Mouse (Mus musculus) adrenal gland, adult 18-20 months (tissue): ENCODE results near the gene Rims3. TPM values are rescaled to one million over a fixed set of nuclear protein-coding genes. Genes with fewer than 3 reads are reported as not detected.
A peak's percentile ranks its signal among the peaks of the same experiment; 100 is the strongest.

Experiments
- DNase-seq, 2 experiments: peaks; one replicate each; pipeline ENCODE4 v3.0.0; 2021 to 2022; ENCODE audit warnings: low spot score in 2 of 2
- long read RNA-seq, 2 experiments: library from polyadenylated mRNA; stranded (forward); transcript quantifications; one replicate each; pipeline ENCODE4 v2.0.0; 2021
- total RNA-seq, 2 experiments: library from RNA; stranded (reverse); gene quantifications; 1 replicate in 1 of 2; 2 replicates in 1 of 2; pipeline ENCODE4 v1.2.3; 2021

Gene Rims3
- total RNA-seq: 1 to 10 TPM; 9.2 to 10.0 TPM
- long read RNA-seq, experiment 1, full-length matches to known transcripts: 1 of 2 reads
- long read RNA-seq, experiment 1, partial matches to known transcripts: 0 of 2 reads
- long read RNA-seq, experiment 1, other reads (novel, unspliced or antisense): 1 of 2 reads
- long read RNA-seq, experiment 2, full-length matches to known transcripts: 1 of 6 reads
- long read RNA-seq, experiment 2, partial matches to known transcripts: 0 of 6 reads
- long read RNA-seq, experiment 2, other reads (novel, unspliced or antisense): 5 of 6 reads

DNA sequence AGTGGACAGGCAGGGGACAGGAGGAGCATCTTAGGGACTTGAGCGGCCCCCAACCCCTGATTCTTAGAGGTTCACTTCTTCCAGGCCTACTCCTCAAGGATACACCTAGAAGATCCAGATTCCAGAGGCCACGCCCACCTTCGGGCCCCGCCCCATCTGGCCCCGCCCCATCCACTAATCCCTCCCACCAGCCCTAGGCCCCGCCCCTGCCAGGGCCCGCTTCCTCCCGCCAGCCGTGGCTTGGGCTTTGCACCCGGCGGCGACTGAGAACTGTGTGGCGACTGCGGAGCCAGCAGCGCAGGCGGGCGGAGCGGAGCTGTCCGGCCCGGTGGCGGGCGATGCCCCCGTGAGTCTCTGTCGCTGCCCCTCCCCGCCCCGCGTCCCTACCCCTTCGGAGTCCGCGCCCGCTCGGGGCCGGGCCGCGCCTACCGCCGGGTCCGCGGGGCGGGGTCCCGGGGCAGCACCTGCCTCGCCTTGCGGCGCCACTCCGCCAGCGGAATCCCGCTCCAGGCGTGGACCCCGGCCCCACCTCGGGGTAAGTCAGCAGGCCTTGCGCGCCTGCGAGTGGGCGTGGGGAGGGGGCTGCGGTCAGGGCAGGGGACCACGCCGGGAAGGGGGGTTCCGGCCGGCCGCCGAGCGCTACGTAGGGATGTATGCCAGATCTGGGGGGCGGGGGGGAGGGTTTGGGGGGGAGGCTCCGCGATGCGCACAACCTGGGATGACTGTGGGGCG lies at the start of gene Rims3:
Rims3 (plus strand) TSS at position 229 of the 732 bp plus-strand sequence.
- DNase-seq: peak; percentile 20 to 54

- DNase-seq: no peak
Observed at GRCm38 (mm10) chr4:120805816-120806215, 48.8 kb upstream of the Rims3 start.

GRCm38 (mm10) chr4:120813762-120814161 lies 40.9 kb upstream of the Rims3 start:
- DNase-seq: no peak

DNA sequence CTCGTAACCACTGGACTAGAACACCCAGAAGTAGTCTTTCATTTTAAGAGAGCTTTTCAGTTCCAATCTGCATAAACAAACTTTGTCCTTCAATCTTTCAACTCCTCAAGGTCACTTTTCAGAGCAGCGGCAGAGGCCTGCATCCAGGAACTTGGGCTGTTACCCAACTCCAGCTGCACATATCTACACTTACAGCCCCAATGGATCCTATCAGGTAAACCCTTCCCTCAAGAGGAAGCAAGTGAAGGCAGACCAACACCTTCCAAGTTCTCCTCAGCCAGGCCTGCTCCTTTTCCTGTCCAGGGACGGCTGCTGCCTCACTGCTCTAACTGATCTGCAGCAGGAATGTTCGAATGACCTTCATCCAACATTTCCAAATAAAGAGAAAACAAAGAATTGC lies 40.4 kb upstream of the Rims3 start:
- DNase-seq: peak; percentile 34 to 52

GRCm38 (mm10) chr4:120815163-120815562 lies 39.5 kb upstream of the Rims3 start:
- no peak for DNase-seq

GRCm38 (mm10) chr4:120815622-120816334 lies 38.8 kb upstream of the Rims3 start:
- DNase-seq: peak; percentile 48 to 68

- peak in 1 of 2 experiments; percentile 19 for DNase-seq
Observed at GRCm38 (mm10) chr4:120817002-120817774, 37.4 kb upstream of the Rims3 start.

DNA sequence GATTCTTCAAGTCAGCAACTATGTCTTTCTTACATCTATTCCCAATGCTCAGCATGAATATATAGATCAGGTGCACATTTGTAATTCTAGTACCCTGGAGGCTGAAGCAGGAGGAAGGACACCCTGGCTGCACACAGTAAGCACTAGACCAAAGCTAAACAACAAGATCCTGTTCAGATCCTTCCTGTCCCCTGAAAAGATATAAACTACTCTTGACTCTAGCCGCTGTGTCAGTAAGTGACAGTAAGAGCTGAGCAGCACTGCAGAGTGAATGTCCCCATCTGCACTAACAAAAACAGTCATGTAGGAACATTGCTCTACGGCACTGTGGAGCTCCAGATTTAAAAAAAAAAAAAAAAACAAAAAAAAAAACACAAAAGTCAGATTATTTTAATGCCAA lies 36.7 kb upstream of the Rims3 start:
- no peak for DNase-seq

GRCm38 (mm10) chr4:120819296-120819695 lies 35.3 kb upstream of the Rims3 start:
- no peak for DNase-seq

GRCm38 (mm10) chr4:120819871-120820270 lies 34.7 kb upstream of the Rims3 start:
- no peak for DNase-seq

DNA sequence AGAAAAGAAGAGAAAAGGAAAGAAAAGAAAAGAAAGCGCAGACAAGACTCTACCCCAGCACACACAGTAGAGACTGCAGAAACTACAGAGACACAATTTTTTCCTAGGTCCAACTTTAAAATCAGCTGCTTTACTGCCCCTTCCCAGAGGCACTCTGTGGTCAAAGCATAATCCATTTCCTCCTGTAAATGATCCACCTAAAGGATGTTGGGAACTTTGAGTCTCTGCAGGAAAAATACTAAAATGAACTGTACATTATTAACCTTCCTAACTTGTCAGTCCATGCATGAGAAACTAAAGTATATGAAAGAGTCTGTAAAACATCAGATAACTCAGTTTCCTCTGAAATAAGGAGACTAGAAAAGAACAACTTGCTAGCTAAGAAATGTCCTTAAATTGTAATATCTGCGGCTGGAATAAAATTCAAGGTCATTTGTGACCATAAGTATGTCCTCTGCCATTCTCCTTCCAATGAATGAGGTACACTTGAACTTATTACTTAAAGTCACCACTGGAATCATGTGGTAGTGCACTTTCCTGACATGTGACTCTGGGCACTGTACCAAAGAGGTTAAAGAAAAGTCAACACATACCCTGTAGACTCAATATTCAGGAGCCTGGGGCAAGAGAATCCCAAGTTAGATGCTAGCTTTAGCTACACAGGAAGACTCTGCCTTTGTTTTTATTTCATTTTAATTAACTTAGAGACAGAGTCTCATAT lies 32.3 kb upstream of the Rims3 start:
- no peak for DNase-seq

GRCm38 (mm10) chr4:120825100-120825553 lies 29.5 kb upstream of the Rims3 start:
- peak; percentile 94 to 96 for DNase-seq

DNA sequence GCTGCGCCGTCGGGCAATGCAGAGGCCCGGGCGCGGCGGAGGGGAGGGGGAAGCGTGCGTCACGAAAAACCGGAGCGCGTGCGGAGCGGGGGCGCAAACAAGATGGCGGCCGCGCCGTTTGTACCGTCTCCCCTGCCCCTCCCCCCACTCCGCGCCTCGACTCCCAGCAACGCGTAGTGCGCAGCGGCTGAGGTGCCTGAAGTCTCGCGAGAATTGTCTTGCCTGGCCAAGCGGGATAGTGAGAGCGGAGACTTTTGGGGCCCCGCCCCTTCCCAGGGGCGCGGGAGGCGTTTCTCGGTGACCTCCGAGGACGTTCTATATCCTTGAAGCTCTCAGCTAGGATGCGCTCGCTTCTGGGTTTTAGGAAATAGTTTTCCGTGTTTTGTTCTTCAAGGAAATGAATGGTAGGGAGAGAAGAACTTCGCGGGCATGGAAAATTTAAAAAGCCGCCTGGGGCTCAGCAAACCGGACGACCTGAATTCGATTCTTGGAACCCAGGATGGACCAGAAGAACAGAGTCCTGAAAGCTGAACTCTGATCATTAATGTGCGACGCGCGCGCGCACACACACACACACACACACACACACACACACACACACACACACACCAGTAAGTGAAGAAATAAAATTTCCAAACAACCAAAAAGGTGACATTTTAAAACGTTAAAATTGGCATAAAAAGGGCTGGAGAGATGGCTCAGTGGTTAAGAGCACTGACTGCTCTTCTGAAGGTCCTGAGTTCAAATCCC lies 28.9 kb upstream of the Rims3 start:
- DNase-seq: peak; percentile 95 to 96

- DNase-seq: no peak
Observed at GRCm38 (mm10) chr4:120826418-120826817, 28.2 kb upstream of the Rims3 start.

- DNase-seq: no peak
Observed at GRCm38 (mm10) chr4:120830767-120831166, 23.8 kb upstream of the Rims3 start.

- DNase-seq: no peak
Observed at GRCm38 (mm10) chr4:120831472-120831871, 23.1 kb upstream of the Rims3 start, which contains the start of gene Nfyc. Nfyc (minus strand) TSS chr4:120831572.

- no peak for DNase-seq
Observed at GRCm38 (mm10) chr4:120841342-120841741, 13.3 kb upstream of the Rims3 start.

DNA sequence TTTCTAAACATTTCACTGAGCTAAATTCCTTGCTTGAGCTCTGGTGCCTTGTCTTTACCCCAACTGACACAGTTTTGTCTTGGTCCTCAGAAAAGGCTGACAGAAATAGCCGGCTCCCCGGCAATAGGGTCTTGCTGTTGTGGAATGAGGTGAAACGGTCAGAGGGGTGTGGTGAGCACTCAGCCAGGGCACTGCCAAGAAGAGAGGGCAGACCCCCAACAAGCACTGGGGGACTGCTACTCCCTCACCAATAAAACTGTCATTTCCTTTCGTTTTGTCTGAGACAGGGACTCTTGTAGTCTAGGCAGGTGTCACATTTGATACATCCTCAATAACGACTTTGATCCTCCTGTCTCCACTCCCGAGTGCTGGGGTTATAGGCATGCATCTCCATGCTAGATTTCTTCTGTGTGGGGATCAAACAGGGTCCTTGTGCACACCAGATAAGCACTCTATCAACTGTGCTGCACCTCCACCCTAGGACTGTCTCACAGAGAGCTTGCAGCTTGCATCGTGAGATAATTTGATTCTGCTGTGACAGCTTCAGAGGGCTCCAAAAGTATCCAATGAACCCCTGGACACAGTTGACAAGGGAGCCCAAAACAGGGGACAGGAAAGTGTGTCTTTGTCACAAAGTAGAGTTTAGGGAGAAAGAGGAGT lies 10.1 kb upstream of the Rims3 start:
- DNase-seq: no peak

GRCm38 (mm10) chr4:120845098-120845497 lies 9.5 kb upstream of the Rims3 start:
- no peak for DNase-seq
